Mouse (Mus musculus) spleen, adult 2 months (tissue): ENCODE measurements at regions not wholly inside any gene's neighbourhood (a gene's known extent, or its start where the extent isn't known, plus 50 kb on each side); places are given as distances from the start of the nearest gene placed in this dataset.

Source experiments
- DNase-seq, 2 experiments: peaks; one replicate each; pipeline versions ENCODE4 v3.0.0 to v3.0.0-alpha.2; 2012 to 2021; ENCODE audit warnings: low spot score in 2 of 2, low read depth in 1 of 2
- H3K27ac ChIP-seq: fragments of 200-500 bp; 2 replicates; pipeline ENCODE4 v1.5.1; 2012; ENCODE audit warnings: low read length, inconsistent platforms; ENCODE audit not compliant: insufficient read depth
- H3K27me3 ChIP-seq: fragments of 200-500 bp; 2 replicates; pipeline ENCODE4 v1.6.1; 2012; ENCODE audit warnings: mild to moderate bottlenecking, moderate library complexity, low read length, inconsistent platforms; ENCODE audit not compliant: control insufficient read depth, insufficient read depth
- H3K36me3 ChIP-seq: fragments of 200-500 bp; 2 replicates; pipeline ENCODE4 v1.6.1; 2012; ENCODE audit warnings: mild to moderate bottlenecking, low read length, inconsistent platforms; ENCODE audit not compliant: control insufficient read depth, insufficient read depth
- H3K4me1 ChIP-seq: fragments of 200-500 bp; 2 replicates; pipeline ENCODE4 v1.6.1; 2011; ENCODE audit warnings: inconsistent platforms; ENCODE audit not compliant: control insufficient read depth, insufficient read depth, insufficient read length
- H3K4me3 ChIP-seq: fragments of 200-500 bp; 2 replicates; pipeline ENCODE4 v1.5.1; 2011; ENCODE audit warnings: mild to moderate bottlenecking, inconsistent platforms; ENCODE audit not compliant: insufficient read depth, insufficient read length; ENCODE audit errors: extremely low read depth
- CTCF ChIP-seq: fragments of 200-500 bp; IDR thresholded peaks from 2 replicates; pipeline ENCODE4 v1.5.1; 2011; ENCODE audit warnings: mild to moderate bottlenecking, inconsistent platforms; ENCODE audit not compliant: insufficient read depth, insufficient read length, insufficient replicate concordance; ENCODE audit errors: extremely low read depth
- POLR2A ChIP-seq: fragments of 200-500 bp; IDR thresholded peaks from 2 replicates; pipeline ENCODE4 v1.6.1; 2011; ENCODE audit warnings: low read depth, low read length, inconsistent platforms
- WGBS: fragments of 180-500 bp; shearing (Covaris S2); methylation state at CpG from one replicate; pipeline ENCODE4 v1.1.7; 2018; 5-methylcytosine and 5-hydroxymethylcytosine counted together

- no peaks in the 10 kb centered on the region for H3K4me1 ChIP-seq
- 82% methylated on average over 15 of the region's 15 CpGs for WGBS
- no peaks in the 10 kb centered on the region for H3K36me3 ChIP-seq
- no peaks in the 10 kb centered on the region for H3K27me3 ChIP-seq
- no peak for DNase-seq
- no peak overlapping the region for H3K27ac ChIP-seq
- TF ChIP-seq CTCF (no peak), POLR2A (no peak)
- H3K4me3 ChIP-seq = no peak overlapping the region
These were observed 2246.7 kb downstream of the 4930444P10Rik start for GRCm38 (mm10) chr1:13846336-13846865.

GRCm38 (mm10) chr1:13840309-13840622 lies 2252.9 kb downstream of the 4930444P10Rik start:
- H3K4me3 ChIP-seq = no peak overlapping the region
- H3K36me3 ChIP-seq = no peaks in the 10 kb centered on the region
- H3K4me1 ChIP-seq = no peaks in the 10 kb centered on the region
- DNase-seq = no peak
- no peaks in the 10 kb centered on the region for H3K27me3 ChIP-seq
- TF ChIP-seq POLR2A = no peak
- no peak for TF ChIP-seq CTCF
- H3K27ac ChIP-seq = no peak overlapping the region
- WGBS = 92% methylated on average over 1 of the region's 1 CpGs

DNA sequence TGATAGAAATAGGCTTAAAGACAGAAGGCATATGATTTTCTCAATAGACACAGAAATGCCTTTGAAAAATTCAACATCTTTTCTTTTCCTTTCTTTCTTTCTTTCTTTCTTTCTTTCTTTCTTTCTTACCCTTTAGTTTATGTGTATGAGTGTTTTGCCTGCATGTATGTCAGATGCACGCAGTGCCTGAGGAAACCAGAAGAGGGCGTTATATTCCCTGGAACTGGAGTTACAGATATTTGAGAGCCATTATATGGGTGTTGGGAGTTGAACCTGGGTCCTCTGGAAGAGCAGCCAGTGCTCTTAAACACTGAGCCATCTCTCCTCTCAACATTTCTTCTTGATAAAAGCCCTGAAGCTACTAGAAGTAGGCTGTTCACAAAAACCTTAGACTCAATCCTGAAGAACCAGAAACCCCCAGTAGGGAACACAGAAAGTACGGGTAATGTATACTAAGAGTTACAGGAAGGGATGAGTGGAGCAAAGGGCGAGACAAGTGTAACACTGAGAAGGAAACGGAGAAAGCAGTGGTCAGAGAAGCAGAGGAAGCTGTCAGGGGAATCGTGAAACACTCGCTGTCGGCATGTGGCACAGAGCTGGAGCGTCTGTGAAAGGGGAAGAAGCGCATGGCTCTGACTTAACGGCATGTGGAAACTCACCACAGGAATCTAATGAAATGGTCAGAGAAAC lies 2253.4 kb downstream of the 4930444P10Rik start:
- Histone ChIP-seq H3K27me3 (no peaks in the 10 kb centered on the region), H3K4me1 (no peaks in the 10 kb centered on the region), H3K27ac (no peak overlapping the region), H3K36me3 (no peaks in the 10 kb centered on the region), H3K4me3 (no peak overlapping the region)
- WGBS = 26% methylated on average over 11 of the region's 11 CpGs
- DNase-seq = no peak
- TF ChIP-seq CTCF = no peak
- no peak for TF ChIP-seq POLR2A

DNA sequence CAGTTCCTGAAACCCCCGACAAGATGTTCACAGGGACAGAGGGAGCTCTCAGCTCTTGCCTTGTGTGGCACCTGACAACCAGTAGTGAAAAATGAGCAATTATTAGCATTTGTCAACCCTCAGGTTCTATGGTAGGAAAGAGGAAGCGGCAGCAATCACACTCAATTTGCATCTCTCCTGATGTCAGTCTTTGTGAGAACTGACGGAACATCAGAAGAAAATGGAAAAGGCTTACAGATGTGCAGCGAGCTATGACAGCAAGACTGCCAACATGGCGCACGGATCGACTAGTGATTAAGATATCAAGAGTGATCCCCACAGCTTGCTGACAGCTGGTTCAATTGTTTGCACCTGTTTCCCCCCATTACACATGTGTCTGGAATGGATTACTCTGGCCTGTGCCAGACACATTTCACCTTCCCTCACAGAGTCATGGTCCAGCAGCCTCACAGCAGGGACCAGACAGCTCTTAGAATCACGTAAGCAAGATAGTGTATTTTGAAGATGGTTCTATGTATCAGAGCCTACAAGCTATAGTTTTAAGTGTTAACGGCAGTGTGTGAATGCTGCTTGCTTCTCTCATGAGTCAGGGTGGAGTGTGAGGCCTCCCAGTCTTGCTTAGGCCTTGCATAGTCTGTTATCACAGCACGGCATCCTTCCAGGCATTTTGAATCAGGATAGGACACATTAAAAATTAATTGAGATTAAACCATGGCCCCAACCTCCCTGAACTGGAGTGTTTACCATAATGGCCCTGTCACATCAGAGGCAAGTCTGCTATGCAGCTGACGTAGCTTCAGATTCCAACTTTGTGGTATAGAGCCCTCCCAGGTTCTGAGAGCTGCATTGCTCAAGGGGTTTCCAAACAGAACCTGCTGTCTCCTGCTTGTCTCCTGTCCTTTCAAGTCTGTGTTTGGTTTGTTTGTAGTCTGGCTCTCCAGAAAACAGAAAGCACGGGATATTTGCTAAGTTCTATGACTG lies 2258.0 kb downstream of the 4930444P10Rik start:
- TF ChIP-seq POLR2A (no peak), CTCF (no peak)
- Histone ChIP-seq H3K4me3 (no peak overlapping the region), H3K27me3 (no peaks in the 10 kb centered on the region), H3K4me1 (no peaks in the 10 kb centered on the region), H3K36me3 (no peaks in the 10 kb centered on the region), H3K27ac (no peak overlapping the region)
- WGBS = 91% methylated on average over 12 of the region's 12 CpGs
- no peak for DNase-seq

DNA sequence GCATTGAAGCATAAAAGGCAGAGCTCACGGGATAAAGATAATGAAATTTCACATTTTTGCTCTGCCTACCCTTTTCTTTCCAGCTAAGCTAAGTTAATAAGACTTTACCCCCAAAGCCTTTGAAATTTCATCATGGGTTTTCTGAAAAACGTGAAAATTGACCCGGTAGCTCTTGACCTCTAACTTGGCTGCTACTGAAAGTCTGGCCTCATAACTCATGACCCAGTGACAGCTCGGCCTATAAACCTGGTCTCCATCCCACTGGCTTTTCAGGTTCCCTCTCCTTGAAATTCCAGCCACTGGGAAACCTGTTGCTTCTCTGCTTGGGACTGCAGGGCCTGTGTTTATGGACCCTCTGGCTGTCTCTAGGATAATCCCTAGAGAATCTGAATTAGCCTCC lies 2285.3 kb downstream of the 4930444P10Rik start:
- DNase-seq = no peak
- WGBS = 86% methylated on average over 4 of the region's 4 CpGs
- Histone ChIP-seq H3K27ac (no peak overlapping the region), H3K36me3 (no peaks in the 10 kb centered on the region), H3K27me3 (no peaks in the 10 kb centered on the region), H3K4me3 (no peak overlapping the region), H3K4me1 (no peaks in the 10 kb centered on the region)
- TF ChIP-seq CTCF (no peak), POLR2A (no peak)

DNA sequence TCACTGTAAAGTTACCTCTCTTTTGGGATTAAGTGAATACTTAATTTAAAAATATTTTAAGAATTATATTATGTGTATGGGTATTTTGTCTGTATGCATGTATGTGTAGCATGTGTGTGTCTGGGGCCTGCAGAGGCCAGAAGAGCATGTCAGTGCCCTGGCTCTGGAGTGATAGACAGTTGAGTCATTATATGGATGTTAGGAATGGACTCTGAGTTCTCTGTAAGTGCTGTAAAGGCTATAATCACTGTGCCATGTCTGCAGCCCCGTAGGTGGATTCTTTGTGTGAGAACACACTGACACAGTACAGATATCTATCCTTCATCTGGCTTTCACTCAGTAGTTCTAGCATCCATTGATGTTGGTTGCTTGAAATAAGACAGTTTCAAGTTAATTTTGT lies 2292.7 kb downstream of the 4930444P10Rik start:
- H3K27me3 ChIP-seq = no peaks in the 10 kb centered on the region
- H3K27ac ChIP-seq = no peak overlapping the region
- DNase-seq = no peak
- no peaks in the 10 kb centered on the region for H3K36me3 ChIP-seq
- 92% methylated on average over 1 of the region's 1 CpGs for WGBS
- no peak overlapping the region for H3K4me3 ChIP-seq
- no peak for TF ChIP-seq POLR2A
- TF ChIP-seq CTCF = no peak
- H3K4me1 ChIP-seq = no peaks in the 10 kb centered on the region

- no peak for DNase-seq
- TF ChIP-seq POLR2A (no peak), CTCF (no peak)
- H3K36me3 ChIP-seq = no peaks in the 10 kb centered on the region
- no peaks in the 10 kb centered on the region for H3K27me3 ChIP-seq
- H3K4me1 ChIP-seq = no peaks in the 10 kb centered on the region
- 77% methylated on average over 1 of the region's 1 CpGs for WGBS
- H3K4me3 ChIP-seq = no peak overlapping the region
- H3K27ac ChIP-seq = no peak overlapping the region
These were observed 2294.3 kb downstream of the 4930444P10Rik start for GRCm38 (mm10) chr1:13798848-13799247.
